Mouse (Mus musculus) skeletal muscle tissue, adult 2 months (tissue): ENCODE measurements around the gene Rnaseh2c.

Experiments used
- DNase-seq: peaks from one replicate; pipeline ENCODE4 v3.0.0-alpha.2; 2012; ENCODE audit warnings: low read depth, low spot score

The Rnaseh2c gene

DNA sequence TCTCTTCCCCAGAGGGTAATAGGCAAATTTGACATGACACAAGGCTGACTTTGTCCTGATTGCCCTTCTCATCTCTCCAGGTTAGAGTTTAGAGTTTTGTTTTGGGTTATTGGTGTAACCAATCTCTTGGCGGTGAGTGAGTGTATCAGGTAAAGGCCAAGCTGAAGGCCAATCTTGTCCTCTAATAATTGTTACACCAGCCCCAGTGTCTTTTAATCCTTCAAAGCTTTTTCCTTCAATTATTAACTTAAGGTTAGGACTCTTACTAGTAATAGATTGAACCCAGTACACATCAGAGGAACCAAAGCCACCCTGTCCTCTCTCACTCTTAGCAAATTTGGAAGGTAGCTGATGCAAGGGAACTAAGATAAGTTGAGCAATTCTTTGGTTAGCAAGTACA, 26.3 kb upstream of the Rnaseh2c start:
- no peak for DNase-seq

DNA sequence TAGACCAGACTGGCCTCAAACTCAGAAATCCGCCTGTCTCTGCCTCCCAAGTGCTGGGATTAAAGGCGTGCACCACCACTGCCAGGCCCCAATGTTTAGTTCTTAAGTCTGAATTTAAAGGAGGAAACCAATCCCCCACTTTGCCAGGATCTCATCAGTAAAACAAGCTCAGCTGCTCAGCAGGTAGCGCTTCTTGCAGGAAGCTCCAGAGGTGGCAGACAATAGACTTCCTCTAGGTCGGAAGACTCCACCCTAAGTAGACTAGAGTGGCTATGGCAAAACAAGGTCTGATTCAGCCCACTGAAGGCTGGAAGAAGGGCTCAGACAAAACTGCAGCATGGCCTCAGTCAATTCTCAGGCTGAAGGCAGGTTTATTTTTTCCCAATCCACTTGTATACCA, 21.7 kb upstream of the Rnaseh2c start:
- no peak for DNase-seq

DNA sequence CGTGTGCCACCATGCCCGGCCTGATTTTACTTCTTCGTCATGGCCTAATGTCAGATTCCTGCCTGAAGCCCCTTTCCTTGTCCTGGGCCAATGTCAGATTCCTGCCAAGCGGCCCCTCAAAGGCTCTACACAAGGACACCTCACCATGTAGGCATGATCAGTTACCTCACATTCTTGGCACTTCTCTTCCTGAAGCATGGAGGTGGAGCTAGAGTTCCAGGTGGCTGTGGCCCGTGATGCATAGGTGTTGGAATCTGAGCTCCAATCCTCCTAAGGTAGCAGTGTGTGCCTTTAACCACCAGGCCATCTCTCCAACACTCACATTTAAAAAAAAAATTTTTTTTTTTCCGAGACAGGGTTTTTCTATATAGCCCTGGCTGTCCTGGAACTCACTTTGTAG, 20.9 kb upstream of the Rnaseh2c start:
- DNase-seq, result no peak

DNA sequence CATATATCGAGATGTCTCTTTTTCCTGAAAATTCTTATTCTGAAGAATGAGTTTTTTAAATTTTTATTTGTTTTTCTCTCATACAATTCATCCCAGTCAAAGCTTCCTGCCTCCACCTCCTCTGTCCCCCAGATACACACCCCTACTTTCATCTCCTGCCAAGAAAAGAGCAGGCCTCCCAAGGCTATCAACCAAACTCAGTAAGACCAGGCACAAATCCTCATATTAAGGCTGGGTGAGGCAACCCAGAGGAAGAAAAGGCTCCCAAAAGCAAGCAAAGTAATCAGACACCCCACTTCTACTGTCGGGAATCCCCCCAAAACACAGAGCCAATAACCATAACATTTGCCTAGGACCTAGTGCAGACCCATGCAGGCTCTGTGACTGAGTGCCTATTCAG, 19.7 kb upstream of the Rnaseh2c start:
- no peak for DNase-seq

DNA sequence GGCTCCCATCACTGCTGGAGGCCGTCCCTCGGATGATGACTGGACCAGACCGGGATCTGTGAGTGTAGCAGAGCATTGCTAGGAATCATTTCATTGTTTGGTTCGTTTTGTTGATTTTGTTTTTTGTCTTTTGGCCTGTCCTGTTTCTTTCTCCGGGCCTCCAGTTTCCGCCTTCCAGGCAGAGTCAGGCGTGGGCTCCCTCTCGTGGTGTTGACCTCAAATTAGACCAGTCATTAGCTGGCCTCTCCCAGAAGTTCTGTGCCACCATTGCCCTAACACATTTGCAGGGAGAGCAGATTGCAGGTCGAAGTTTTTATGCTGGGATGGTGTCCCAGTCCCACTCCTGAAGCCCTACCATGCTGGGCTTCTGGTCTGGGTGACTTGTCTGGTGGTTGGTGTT, 12.5 kb upstream of the Rnaseh2c start:
- DNase-seq, result no peak

DNA sequence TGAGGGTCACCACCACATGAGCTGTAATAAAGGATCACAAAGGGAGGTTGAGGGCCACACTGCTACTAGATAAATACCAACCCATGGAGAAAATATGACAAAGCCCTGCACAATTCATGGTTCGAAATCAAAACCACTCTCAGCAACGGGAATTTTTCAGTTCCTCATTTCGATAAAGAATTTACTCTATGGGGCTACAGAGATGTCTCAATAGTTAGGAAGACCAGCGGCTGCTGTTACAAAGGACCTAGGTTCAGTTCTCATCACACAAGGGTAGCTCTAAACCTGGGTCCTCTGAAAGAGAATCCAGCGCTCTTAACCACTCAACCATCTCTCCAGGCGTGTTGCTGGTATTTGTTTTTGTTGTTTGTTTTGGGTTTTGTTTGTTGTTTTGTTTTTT, 9.8 kb upstream of the Rnaseh2c start:
- DNase-seq, result no peak

DNA sequence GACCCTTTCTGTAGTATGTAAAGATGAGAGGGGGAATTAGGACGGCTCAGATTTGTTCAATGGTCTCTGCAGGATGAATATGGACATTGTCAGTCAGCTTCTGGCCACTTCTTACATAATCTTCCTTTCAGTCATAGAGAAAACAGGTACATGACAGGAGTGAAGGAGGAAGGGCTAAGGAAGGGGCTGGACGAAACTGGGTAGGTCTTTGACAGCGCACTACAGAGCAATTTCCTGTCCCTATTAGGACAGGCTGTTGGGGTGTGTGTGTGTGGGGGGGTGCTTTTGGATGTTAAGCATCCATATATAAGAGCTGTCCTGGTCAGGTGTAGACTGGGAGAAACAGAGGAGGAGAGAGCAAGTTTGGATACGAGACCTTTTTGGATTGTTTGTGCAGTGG, 2.4 kb upstream of the Rnaseh2c start:
- no peak for DNase-seq

DNA sequence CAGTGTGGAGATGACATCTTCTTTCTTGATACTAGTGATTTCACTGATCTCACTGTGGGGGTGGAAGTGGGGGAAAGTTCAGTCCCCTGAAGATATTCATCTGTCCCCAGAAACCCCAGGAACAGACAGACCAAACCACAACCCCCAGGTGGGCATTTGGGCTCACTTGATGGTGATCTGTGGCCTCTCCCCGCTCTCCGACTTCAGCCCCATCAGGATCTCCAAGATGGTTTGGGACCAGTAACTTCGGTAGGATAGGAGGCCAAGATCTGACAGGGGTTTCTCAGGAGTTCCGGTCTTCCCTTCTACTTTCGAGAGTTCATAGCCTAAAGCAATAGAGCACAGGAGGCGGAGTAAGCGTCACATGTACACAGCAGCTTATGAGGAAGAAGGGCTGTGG, 2.0 kb downstream of the Rnaseh2c start:
- DNase-seq, result no peak

DNA sequence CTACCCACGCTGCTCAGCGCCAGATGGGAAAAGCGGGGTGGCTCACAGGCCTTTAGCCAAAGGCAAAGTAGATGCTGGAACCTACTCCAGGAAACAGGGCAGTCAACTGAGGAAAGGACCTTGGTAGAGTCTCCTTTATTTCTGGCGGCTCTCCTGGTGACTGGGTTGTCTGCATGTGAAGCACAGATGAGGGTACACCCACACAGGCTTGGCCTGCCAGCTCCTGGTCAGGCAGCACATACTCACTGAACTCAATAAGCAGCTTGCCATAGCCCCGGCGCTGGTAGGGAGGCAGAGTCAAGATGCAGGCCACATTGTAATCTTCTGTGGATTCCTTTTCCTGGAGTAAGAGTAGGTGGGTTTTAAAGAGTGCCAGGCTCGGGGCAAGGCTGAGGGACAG, 3.5 kb downstream of the Rnaseh2c start:
- DNase-seq, result no peak

DNA sequence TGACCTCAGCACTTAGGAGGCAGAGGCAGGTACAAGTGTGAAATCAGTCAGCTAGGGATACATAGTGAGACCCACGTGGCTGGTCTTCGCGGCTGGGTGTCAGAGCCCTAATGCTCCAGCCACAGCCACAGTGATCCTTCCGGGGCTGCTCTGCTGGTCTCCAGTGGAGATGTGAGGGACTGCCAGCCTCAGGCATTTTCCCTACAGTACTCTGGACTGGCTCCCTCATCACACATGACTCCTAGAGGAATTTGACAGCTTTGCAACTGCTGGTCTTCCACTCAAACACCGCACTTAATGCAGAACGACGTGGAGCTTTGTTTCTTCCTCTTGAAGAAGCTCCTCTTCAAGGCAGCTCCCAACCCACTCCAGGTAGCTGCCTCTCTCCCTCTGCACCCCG, 4.5 kb downstream of the Rnaseh2c start:
- no peak for DNase-seq

DNA sequence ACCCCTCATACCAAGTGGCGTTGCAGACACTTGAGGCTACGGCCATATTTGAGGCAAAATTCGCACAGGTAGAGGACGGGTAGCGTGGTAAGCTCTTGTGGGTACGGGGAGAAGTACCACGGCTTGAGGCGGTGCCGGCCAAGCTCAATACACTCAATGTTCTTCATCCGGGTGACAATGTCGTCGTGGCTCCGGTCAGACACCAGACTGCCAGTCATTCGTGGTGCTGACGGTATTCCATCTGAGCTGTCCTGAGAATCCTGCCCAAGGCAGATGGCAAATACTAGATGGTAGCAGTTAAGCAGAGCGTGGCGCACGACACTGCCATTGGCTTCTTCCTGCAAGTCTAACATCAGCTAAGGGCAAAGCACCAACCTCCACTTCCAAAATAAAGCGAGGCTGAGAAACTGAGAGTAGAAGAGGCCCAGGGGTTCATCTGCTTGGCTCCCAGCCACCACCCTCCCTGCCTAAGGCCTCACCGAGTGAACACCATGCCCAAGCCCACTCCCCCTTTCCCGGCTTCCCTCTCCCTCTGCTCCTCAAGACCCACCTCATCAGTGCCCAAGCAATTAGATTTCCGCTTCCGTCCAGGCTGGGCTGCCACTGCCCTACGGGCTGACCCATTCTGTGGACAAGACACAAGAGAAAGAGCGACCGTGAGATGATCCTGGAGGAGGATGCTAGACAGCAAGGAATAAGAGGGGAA, 6.2 kb downstream of the Rnaseh2c start:
- DNase-seq, result no peak

DNA sequence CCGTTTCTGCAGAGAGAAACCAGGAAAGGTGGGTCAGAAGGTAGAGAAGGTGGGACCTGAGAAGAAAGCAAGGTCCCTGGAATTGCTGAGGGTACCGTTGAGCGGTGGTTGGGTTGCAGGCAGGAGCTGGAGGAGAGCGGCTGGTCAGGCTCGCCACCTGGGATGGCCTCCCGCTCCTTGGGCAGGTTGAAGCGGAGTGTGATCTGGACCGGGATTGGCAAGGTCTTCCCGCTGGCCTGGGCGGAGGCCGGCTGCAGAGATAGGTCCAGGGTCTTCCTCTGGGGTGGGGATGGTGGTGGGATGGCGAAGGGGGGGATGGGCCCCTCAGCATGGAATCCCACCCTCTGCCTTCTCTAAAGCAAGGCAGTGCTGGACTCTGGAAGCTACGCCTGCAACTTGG, 7.0 kb downstream of the Rnaseh2c start:
- no peak for DNase-seq

DNA sequence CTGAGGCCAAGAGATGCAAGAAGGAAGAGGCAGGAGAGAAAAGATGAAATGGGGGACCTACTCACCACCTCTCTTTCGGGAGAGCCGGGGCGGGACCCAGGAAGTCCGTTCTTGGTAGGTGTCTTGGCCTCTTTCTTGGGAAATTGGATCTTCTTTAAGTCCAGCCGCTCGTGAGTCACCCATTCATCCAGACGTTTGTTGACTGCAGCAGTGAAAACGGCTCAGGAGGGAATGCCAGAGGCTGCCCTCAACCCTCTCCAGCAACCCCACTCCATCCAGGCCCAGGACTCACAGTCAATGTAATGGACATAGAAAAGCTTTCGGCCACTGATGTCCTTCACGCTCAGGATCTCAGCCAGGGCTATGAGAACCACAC, 7.5 kb downstream of the Rnaseh2c start:
- no peak for DNase-seq

DNA sequence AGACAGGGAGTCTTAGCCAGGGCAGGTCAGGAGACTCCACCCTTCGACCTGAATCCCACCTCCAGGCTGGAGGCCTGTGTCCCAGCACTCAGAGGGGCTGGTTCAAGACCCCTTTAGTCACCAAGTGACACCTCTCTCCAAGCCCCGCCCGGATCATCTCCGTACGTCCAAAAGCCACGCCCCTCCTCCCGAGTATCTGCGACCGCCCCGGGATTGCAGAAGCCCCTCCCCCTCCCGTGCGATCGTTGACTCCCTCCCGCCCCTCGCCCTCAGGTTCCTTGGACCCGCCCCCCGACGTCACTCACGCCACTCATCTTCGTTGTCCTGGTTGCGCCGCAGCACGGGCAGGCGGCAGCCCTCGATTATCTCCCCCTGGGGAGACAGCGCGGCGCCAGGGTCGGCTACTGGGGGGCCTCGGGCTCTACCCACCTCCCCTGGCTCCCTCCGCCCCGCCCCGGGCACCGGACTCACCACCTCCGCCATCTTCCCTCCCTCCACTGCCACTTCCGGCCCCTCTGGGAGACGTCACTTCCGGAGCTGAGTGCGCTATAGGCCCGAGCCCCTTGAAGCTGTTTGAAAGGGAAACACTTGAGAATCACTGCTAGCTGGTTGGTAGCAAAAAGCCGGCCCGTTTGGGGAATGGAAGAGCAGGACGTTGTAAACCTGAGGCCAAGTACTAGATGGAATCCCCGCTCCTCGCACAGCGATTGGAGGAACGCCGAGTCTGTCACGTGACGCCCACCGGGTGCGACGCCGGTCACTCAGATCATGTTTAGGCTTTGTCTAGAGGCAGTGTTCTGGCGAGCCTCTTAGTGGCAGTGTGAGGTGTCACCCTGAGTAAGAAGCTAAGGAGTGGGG, 8.1 kb downstream of the Rnaseh2c start, which contains the start of gene Kat5:
Gene Kat5, minus strand, starts transcription at position 691 of the 858 bp plus-strand sequence.
- peak; percentile 82 for DNase-seq

DNA sequence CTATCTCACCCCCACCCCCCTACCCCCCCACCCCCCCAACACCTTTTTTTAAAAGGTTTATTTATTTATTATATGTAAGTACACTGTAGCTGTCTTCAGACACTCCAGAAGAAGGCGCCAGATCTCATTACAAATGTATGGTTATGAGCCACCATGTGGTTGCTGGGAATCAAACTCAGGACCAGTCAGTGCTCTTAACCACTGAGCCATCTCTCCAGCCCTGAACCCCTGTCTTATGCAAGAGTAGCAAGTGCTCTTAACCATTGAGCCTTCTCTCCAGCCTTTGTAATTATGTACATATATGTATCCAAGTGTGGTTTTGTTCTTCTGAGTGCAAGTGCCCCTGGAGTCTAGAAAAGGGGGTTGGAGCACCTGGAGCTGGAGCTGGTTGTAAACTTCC, 10.3 kb downstream of the Rnaseh2c start:
- no peak for DNase-seq

DNA sequence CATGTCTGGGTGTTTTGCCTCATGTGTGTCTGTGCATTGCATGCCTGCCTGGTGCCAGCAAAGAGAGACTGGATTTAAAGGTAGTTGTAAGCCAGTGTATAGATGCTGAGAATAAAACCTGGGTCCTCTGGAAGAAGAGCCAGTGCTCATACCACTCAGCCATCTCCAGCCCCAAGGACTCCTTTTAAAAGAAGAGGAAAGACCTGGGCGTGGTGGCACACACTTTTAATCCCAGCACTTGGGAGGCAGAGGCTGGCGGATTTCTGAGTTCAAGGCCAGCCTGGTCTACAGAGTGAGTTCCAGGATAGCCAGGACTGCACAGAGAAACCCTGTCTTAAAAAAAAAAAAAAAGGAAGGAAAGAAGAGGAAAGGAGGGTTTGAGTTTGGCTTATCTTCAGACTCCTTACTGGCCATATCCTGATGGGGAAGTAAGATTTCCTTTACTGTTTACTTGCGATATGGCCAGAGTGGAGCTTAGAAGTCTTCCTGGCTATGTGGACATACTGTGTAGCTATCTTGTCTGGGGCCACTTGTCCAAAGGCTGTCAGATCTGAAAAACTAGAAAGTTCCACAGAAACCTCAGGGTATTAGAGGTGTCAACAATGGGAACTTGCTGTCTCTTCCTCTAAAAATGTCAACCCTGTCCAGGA, 11.2 kb downstream of the Rnaseh2c start:
- DNase-seq, result no peak

DNA sequence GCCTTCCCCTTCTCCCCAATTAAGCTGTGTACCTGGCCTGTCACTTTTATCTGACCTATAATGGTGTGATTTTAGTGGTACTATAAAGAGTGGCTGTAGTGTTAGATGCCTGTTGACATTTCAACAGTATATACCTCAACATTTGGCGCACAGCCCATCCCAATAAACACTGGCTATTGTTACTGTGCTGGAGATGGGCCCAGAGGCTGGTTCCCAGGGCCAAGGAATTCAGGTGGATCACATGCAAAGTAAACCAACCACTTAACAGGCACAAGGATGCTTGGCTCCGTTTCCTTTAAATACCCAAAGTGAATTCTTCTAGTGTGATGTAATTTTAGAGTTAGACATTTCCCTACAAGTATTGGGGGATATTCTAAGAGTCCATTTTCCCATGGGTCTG, 13.3 kb downstream of the Rnaseh2c start:
- DNase-seq, result no peak

DNA sequence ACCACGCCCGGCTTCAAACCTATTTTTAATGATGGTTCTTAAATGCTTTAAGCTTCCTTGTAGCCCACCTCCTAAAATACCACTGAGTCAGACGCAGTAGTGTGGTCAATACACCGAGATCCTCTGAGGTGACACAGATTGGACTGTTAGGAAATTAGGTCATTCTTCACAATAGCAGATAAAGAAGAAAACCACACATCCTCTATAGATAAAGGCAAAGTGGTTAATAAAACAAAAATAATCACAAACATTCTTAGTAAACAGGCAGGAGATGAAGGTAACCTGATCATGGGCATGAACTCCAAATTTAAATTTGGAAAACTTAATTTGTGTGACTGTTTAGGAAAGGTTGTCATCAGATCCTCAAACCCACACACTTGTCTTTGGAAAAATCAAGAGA, 18.3 kb downstream of the Rnaseh2c start:
- DNase-seq, result no peak

DNA sequence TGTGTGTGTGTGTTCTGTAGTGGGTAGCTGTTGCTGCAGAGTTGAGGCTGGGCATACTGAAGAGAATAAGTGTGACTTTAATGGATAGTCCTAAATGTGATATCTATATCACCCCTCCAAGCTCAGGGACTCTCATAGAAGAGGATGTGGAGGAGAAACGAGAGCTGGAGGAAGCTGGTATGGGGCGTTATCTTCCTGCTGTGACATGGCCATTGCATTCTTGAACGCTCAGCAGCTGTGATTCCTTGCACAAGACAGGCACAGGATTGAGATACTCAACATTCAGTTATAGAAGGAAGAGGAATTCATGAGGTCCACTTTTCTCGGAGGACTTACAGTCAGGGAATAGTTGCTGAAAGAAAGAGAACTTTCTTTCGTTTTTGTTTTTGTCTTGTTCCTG, 20.2 kb downstream of the Rnaseh2c start:
- DNase-seq, result no peak

DNA sequence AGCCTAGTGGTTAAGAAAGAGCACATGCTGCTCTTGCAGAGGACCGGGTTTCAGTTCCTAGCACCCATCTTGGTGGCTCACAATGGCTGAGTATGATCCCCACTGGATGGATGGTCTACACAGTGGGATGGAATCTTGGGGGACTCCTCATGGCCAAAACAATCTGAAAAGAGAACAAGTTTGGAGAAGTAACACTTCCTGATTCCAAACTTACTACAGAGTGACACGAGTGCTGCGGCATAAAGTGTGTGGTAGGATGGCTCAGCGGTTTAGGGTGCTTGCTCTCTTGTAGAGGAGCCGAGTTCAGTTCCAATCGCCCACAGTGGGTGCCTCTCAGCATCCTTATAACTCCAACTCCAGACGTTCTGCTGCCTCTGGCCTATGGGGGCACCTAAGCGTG, 23.6 kb downstream of the Rnaseh2c start:
- DNase-seq, result no peak

DNA sequence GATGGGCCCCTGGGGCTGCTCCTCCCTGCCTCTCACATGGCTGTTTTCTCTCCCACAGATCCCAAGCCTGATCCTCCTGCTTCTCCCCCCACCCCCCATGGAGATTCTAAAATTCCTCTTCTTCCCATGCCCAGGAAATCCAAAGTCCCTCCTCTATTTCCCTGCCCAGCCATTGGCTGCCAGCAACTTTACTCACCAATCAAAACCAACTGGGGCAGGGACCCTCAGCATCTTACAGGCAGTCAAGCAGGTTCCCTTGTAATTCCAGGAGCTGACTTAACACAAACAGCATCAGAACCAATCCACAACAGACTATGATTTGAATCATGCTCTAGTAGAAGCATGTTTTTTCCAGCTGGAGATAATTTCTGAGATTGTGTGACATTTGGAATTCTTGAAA, 28.2 kb downstream of the Rnaseh2c start:
- no peak for DNase-seq

DNA sequence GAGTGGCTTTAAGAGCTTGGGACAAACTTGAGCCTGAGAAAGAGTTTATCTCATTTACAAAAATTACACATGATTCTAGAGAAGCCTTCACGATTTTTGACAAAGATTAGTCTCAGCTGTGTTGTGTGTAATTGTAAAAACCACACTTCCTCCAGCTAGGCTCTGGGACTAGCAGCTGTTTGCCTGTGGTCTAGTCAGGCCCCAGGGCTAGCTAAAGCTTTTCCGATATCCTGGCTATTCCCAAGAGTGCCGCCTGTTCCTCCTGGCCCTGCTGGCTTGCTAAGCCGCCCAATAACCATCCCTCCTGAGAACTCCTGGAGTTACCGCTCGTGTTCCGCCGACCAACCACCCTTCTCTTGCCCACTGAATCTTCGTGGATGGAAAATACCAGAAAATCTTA, 30.4 kb downstream of the Rnaseh2c start:
- DNase-seq, result no peak
